Mouse (Mus musculus) neutrophil, adult 5-6 weeks (primary cell): ENCODE results near the gene Runx2. TPM values are rescaled to one million over a fixed set of nuclear protein-coding genes. Genes with fewer than 3 reads are reported as not detected.

Source experiments
- ATAC-seq: fragments of 151-379, 151-347 bp; 2 replicates; pipeline ENCODE4 v1.8.0; 2017; ENCODE audit warnings: mild to moderate bottlenecking, moderate TSS enrichment; ENCODE audit not compliant: insufficient number of reproducible peaks, poor library complexity, low FRiP score, severe bottlenecking; ENCODE audit errors: extremely low read depth
- total RNA-seq: library from RNA; stranded (forward); fragments of 200-1000 nt; gene quantifications from 2 replicates; pipeline ENCODE4 v1.2.3, GENCODE M21; 2017

Runx2 gene
- 9.8 and 11.3 TPM in 2 replicates for total RNA-seq

- no peak for ATAC-seq
Observed at GRCm38 (mm10) chr17:44814508-44815175, at the start of gene Runx2. TSS of gene Runx2 (minus strand) at chr17:44814797.

- no peak for ATAC-seq
Observed at GRCm38 (mm10) chr17:44863165-44863564, 48.6 kb upstream of the Runx2 start.

- no peak for ATAC-seq
Observed at GRCm38 (mm10) chr17:44842184-44842583, 27.6 kb upstream of the Runx2 start.

GRCm38 (mm10) chr17:44831201-44831600, 16.6 kb upstream of the Runx2 start:
- ATAC-seq: no peak

- ATAC-seq: no peak
Observed at GRCm38 (mm10) chr17:44829587-44829986, 15.0 kb upstream of the Runx2 start.

- no peak for ATAC-seq
Observed at GRCm38 (mm10) chr17:44827964-44828363, 13.4 kb upstream of the Runx2 start.

GRCm38 (mm10) chr17:44827124-44827523, 12.5 kb upstream of the Runx2 start:
- no peak for ATAC-seq

- ATAC-seq: no peak
Observed at GRCm38 (mm10) chr17:44821940-44822339, 7.3 kb upstream of the Runx2 start.

GRCm38 (mm10) chr17:44819816-44820215, 5.2 kb upstream of the Runx2 start:
- ATAC-seq: no peak

- no peak for ATAC-seq
Observed at GRCm38 (mm10) chr17:44818825-44819224, 4.2 kb upstream of the Runx2 start.

- no peak for ATAC-seq
Observed at GRCm38 (mm10) chr17:44807031-44807430, 7.6 kb downstream of the Runx2 start.

GRCm38 (mm10) chr17:44797331-44797730, 17.3 kb downstream of the Runx2 start:
- ATAC-seq: no peak

GRCm38 (mm10) chr17:44792218-44792917, 22.2 kb downstream of the Runx2 start:
- no peak for ATAC-seq

GRCm38 (mm10) chr17:44788982-44789747, 25.4 kb downstream of the Runx2 start:
- no peak for ATAC-seq

- peak; percentile 69; the same call in 1 of the 2 replicates for ATAC-seq
Observed at GRCm38 (mm10) chr17:44783143-44783542, 31.5 kb downstream of the Runx2 start.

- no peak for ATAC-seq
Observed at GRCm38 (mm10) chr17:44782366-44782765, 32.2 kb downstream of the Runx2 start.

GRCm38 (mm10) chr17:44780353-44780752, 34.2 kb downstream of the Runx2 start:
- no peak for ATAC-seq

GRCm38 (mm10) chr17:44778141-44778540, 36.5 kb downstream of the Runx2 start:
- ATAC-seq: no peak

GRCm38 (mm10) chr17:44777337-44777804, 37.2 kb downstream of the Runx2 start:
- ATAC-seq: peak; percentile 45
